Mouse (Mus musculus): ENCODE data around the gene Acin1.

GRCm38 (mm10) chr14:54601601-54602000 lies 85.1 kb downstream of the Acin1 start:
- no peak for TF ChIP-seq CTCF (IDR thresholded peaks at IDR 0.05; ENCODE audit: control insufficient read depth, insufficient read depth, low read length)
- no peak for TF ChIP-seq POLR2A (IDR thresholded peaks at IDR 0.05; ENCODE audit: borderline replicate concordance, control insufficient read depth, low read depth, low read length)
